Mouse (Mus musculus) kidney, adult 11 months (tissue): ENCODE measurements at regions not wholly inside any gene's neighbourhood (a gene's known extent, or its start where the extent isn't known, plus 50 kb on each side); places are given as distances from the start of the nearest gene placed in this dataset.

Source experiments
- DNase-seq: peaks from one replicate; pipeline ENCODE4 v3.0.0; 2022

DNA sequence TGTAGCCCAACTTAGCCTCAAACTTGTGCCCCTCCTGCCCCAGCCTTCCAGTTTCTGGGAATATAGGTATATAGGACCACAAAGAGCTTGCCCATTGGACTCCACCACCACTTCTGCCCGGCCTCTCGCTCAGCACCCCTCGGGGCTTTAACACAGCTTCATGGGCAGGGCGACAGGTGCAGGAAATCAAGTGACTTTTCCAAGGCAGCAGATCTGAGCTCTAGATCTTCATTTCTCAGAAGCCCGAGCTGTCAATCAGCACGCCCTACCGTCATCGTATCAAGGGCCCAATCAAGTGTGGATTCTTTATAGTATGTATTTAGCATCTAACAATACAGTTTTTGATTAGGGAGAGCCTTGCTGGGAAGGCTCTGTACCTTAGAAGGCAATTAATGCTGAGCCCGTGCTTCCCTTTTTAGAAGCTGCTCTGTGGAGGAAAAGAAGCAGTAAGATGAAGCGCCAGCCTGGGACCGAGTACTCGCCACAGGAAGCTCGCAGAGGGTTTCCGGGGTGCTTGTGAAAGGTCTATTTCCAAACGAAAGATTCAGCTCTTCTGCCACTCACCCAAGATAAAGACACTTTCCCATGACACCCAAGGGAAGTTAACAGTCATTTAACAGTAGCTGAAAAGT lies 56.9 kb upstream of the E2f3 start:
- no peak for DNase-seq

DNA sequence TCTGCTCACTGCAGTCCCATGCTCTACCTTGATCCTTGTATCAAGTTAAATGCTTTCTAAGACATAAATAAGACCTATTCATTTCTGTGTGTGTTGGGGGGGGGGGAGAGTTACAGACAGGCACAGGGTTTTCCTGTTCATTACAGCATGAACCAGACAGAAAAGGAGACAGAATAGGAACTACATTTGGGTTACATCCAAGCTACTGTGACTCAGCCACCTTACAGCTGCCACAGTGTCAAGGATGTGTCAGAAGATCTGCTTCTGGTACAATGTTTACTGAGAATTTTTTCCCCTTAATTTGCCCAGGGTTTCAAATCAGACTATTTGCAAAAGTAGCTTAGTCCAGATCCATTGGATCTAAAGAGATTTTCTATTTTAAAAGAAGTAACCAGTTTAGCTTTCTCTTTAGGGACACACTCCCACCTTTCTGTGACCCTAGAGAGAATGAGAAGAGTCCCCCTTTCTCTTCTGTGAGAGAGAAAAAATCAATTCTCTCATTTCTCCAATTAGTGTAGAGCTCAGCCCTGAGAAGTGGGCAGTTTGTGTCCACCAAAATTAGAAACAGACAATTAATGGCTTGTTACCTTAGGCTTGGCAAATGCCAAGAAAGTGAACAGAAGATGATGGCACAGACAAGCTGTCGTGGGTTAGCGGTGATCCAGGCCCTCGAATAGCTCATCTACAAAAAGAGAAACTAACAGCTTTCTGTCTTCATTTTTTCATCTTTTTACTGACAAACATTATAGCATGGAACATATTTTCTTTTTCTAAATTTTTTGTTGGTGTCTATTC lies 55.8 kb upstream of the E2f3 start:
- no peak for DNase-seq

DNA sequence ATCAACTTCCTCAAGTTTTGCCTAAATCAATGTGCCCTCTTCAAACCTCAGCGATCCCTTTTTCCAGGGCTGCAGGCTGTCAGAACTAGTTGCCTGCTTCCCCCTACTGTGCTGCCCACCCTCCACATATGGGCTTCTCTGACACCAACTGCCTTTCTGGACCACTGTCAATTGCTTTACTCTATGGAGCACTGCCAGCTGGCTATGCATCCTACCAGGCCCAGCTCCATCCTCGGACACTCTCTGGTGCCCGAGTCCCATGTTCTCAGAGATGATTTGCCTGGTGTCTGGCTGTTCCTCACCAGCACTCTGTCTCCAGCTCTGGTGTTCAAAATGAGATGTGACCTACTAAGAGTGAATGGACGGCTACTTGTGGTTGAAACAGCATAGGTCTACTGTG lies 54.4 kb upstream of the E2f3 start:
- no peak for DNase-seq

DNA sequence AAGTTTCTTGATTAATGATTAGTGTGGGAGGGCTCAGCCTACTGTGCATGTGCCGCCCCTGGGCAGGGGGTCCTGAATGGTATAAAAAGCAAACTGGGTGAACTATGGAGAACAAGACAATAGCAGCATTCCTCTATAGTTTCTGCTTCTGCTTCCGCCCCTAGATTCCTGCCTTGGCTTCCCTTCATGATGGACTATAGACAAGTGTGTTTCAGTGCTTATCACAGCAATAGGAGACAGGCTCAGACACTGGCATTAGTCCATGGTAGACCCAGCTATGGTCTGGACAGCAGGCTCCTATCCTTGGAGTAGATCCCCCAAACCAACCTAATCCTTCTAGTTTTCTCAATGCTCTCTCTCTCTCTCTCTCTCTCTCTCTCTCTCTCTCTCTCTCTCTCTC lies 53.9 kb upstream of the E2f3 start:
- no peak for DNase-seq

DNA sequence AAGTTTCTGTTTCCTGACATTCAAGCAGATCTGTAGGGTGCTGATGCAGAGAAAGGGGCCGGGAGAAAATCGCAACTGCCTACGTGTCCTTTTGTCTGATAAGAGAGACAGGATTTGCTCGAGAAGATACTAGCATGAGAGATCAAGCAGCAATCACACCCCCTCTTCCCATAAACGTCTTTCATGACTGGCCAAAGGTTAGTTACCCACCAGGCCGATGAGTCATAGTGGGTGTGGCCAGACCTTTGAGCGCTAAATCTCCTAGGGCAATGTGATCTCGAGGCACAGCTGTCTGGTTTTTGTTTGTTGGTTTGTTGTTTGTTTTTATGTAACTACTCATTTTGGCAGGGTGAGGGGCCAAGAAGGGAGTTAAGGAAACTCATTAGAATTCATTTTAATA lies 50.7 kb upstream of the E2f3 start:
- peak; percentile 16 for DNase-seq

GRCm38 (mm10) chr13:30036071-30036470 lies 50.2 kb upstream of the E2f3 start:
- no peak for DNase-seq
